Mouse (Mus musculus): ENCODE measurements around the gene Phf21b. TPM values are rescaled to one million over a fixed set of nuclear protein-coding genes. Genes with fewer than 3 reads are reported as not detected.

The Phf21b gene
- 0.04 and 0.07 TPM in 2 replicates for polyA plus RNA-seq (2015; fragmentation: Nextera tagmentation; extraction: Ambion mirVana)

GRCm38 (mm10) chr15:84856006-84856995 lies at the start of gene Phf21b:
Phf21b (minus strand) TSS chr15:84856049.

Other genes starting within 250 kb of the Phf21b start
- 8.9 and 11.1 TPM in 2 replicates for gene Prr5, start 186.4 kb downstream of the Phf21b start, polyA plus RNA-seq (2015; fragmentation: Nextera tagmentation; extraction: Ambion mirVana)
- gene Arhgap8, start 136.0 kb downstream of the Phf21b start, polyA plus RNA-seq (2015; fragmentation: Nextera tagmentation; extraction: Ambion mirVana) = 0.93 and 1.1 TPM in 2 replicates
- gene Gm29666, start 64.0 kb upstream of the Phf21b start, polyA plus RNA-seq (2015; fragmentation: Nextera tagmentation; extraction: Ambion mirVana) = 0.56 and 0.57 TPM in 2 replicates
- 23.2 and 25.2 TPM in 2 replicates for gene Nup50, start 67.4 kb upstream of the Phf21b start, polyA plus RNA-seq (2015; fragmentation: Nextera tagmentation; extraction: Ambion mirVana)
- gene 5031439G07Rik, start 132.5 kb upstream of the Phf21b start, polyA plus RNA-seq (2015; fragmentation: Nextera tagmentation; extraction: Ambion mirVana) = 2.9 and 4.2 TPM in 2 replicates
- gene Upk3a, start 161.1 kb upstream of the Phf21b start, polyA plus RNA-seq (2015; fragmentation: Nextera tagmentation; extraction: Ambion mirVana) = not detected in 2 replicates
- 8.6 and 12.5 TPM in 2 replicates for gene Fam118a, start 172.9 kb upstream of the Phf21b start, polyA plus RNA-seq (2015; fragmentation: Nextera tagmentation; extraction: Ambion mirVana)

All from spleen, postnatal 0 days (tissue).